Mouse (Mus musculus) left cerebral cortex, adult 18-20 months (tissue): ENCODE measurements around the gene Trabd2b. TPM values are rescaled to one million over a fixed set of nuclear protein-coding genes. Genes with fewer than 3 reads are reported as not detected.

Experiments
- DNase-seq, 2 experiments: peaks; one replicate each; pipeline ENCODE4 v3.0.0; 2021 to 2022; ENCODE audit warnings: low spot score in 2 of 2, mixed read lengths in 1 of 2
- total RNA-seq, 2 experiments: library from RNA; stranded (reverse); gene quantifications; 2 replicates each; pipeline ENCODE4 v1.2.3; 2021

The Trabd2b gene
- total RNA-seq, 2 experiments from 2014 or later: 5.2 to 5.4 TPM

GRCm38 (mm10) chr4:114593554-114594215, 187.2 kb downstream of the Trabd2b start:
- peak in 1 of 2 experiments; percentile 5 for DNase-seq

- no peak for DNase-seq
Observed at GRCm38 (mm10) chr4:114595188-114595701, 188.7 kb downstream of the Trabd2b start.

- DNase-seq: no peak
Observed at GRCm38 (mm10) chr4:114599121-114599520, 192.6 kb downstream of the Trabd2b start.

GRCm38 (mm10) chr4:114601201-114602009, 194.9 kb downstream of the Trabd2b start:
- DNase-seq: no peak

- DNase-seq: no peak
Observed at GRCm38 (mm10) chr4:114605670-114606069, 199.1 kb downstream of the Trabd2b start.

- DNase-seq: no peak
Observed at GRCm38 (mm10) chr4:114607873-114608272, 201.3 kb downstream of the Trabd2b start.

GRCm38 (mm10) chr4:114609297-114609696, 202.8 kb downstream of the Trabd2b start:
- DNase-seq: no peak

- DNase-seq: peak; percentile 36 to 48
Observed at GRCm38 (mm10) chr4:114611166-114611929, 204.8 kb downstream of the Trabd2b start.

GRCm38 (mm10) chr4:114612032-114612431, 205.5 kb downstream of the Trabd2b start:
- DNase-seq: no peak

- no peak for DNase-seq
Observed at GRCm38 (mm10) chr4:114612827-114613226, 206.3 kb downstream of the Trabd2b start.

GRCm38 (mm10) chr4:114614086-114614485, 207.6 kb downstream of the Trabd2b start:
- no peak for DNase-seq

GRCm38 (mm10) chr4:114615765-114616164, 209.2 kb downstream of the Trabd2b start:
- no peak for DNase-seq

GRCm38 (mm10) chr4:114622929-114623328, 216.4 kb downstream of the Trabd2b start:
- no peak for DNase-seq

GRCm38 (mm10) chr4:114624114-114624910, 217.8 kb downstream of the Trabd2b start:
- DNase-seq: no peak

GRCm38 (mm10) chr4:114625357-114625756, 218.8 kb downstream of the Trabd2b start:
- DNase-seq: no peak

GRCm38 (mm10) chr4:114625920-114626319, 219.4 kb downstream of the Trabd2b start:
- no peak for DNase-seq

GRCm38 (mm10) chr4:114627674-114628293, 221.3 kb downstream of the Trabd2b start:
- DNase-seq: no peak

- peak; percentile 82 to 85 for DNase-seq
Observed at GRCm38 (mm10) chr4:114635889-114636288, 229.4 kb downstream of the Trabd2b start.

- no peak for DNase-seq
Observed at GRCm38 (mm10) chr4:114636324-114636723, 229.8 kb downstream of the Trabd2b start.

- peak in 1 of 2 experiments; percentile 41 for DNase-seq
Observed at GRCm38 (mm10) chr4:114637120-114637519, 230.6 kb downstream of the Trabd2b start.
